Comparison of ENCODE assay signal across 9 mouse cellular contexts in genomic region chr13:44238308-44238707, GRCm38 (mm10).
DNase-seq lines count a peak whose midpoint lies in the region; ATAC-seq lines count a peak whose summit lies in the region.
"Had no signal": no experiment of that assay in that cellular context is flagged by ENCODE, and none has a peak within 500 bp of the region (broad histone marks: within the 10 kb centered on the region; RNA-seq: fewer than 3 reads in every experiment).

No protein-coding gene starts in this region.

- DNase-seq in adrenal gland, adult (ENCODE audit: inconsistent age in 2 of 2, low spot score in 1 of 2), result peak; percentile 25 to 76
- DNase-seq in adrenal gland, adult 8-10 months, result no peak
- no peak for DNase-seq in lung, adult 18-20 months
- DNase-seq in kidney, adult 8-10 months, result peak; percentile 17 to 22
- peak; percentile 71 for DNase-seq in right cerebral cortex, postnatal 14 days
- no peak for DNase-seq in yolk sac, embryonic 10.5 days (ENCODE audit: low spot score)

- no peak overlapping the region for H3K9ac ChIP-seq in lung, embryonic 16.5 days (ENCODE audit: low read length)
- H3K9ac ChIP-seq in embryonic facial prominence, embryonic 13.5 days, result no peak overlapping the region

- no peaks in the 10 kb centered on the region for H3K9me3 ChIP-seq in lung, embryonic 16.5 days (ENCODE audit: control insufficient read depth, low read length)
- no peaks in the 10 kb centered on the region for H3K9me3 ChIP-seq in embryonic facial prominence, embryonic 13.5 days
- H3K9me3 ChIP-seq: megakaryocyte, embryonic 14.5 days had no signal

- ATAC-seq in lung, embryonic 16.5 days (ENCODE audit: low read depth), result peak; percentile 65
- no peak for ATAC-seq in embryonic facial prominence, embryonic 13.5 days (ENCODE audit: insufficient number of reproducible peaks, insufficient read depth, low FRiP score, low TSS enrichment, low read depth)

- H3K27ac ChIP-seq in lung, embryonic 16.5 days (ENCODE audit: low read length), result no peak overlapping the region
- H3K27ac ChIP-seq in embryonic facial prominence, embryonic 13.5 days, result no peak overlapping the region

- 32% methylated on average over 11 of the region's 11 CpGs for WGBS in lung, embryonic 16.5 days
- 14% methylated on average over 11 of the region's 11 CpGs for WGBS in embryonic facial prominence, embryonic 13.5 days

- no peak overlapping the region; the same call in 1 of the 2 replicates for H3K4me2 ChIP-seq in lung, embryonic 16.5 days (ENCODE audit: low read depth, low read length)
- peak overlapping the region; percentile 30 for H3K4me2 ChIP-seq in embryonic facial prominence, embryonic 13.5 days

- no peaks in the 10 kb centered on the region for H3K27me3 ChIP-seq in lung, embryonic 16.5 days (ENCODE audit: control insufficient read depth, insufficient read depth, low read depth, low read length)
- 0 out of 2 replicates have a peak, but pooled peaks cover 8% of the 10 kb centered on the region for H3K27me3 ChIP-seq in embryonic facial prominence, embryonic 13.5 days
- H3K27me3 ChIP-seq: megakaryocyte, embryonic 14.5 days had no signal

- peaks cover 6% of the 10 kb centered on the region; the same call in 1 of the 2 replicates for H3K4me1 ChIP-seq in lung, embryonic 16.5 days (replicated peaks; ENCODE audit: control insufficient read depth, insufficient read depth, low read length)
- peaks cover 13% of the 10 kb centered on the region for H3K4me1 ChIP-seq in embryonic facial prominence, embryonic 13.5 days

- no peaks in the 10 kb centered on the region for H3K36me3 ChIP-seq in lung, embryonic 16.5 days (ENCODE audit: control insufficient read depth, insufficient read depth, low read length)
- no peaks in the 10 kb centered on the region for H3K36me3 ChIP-seq in embryonic facial prominence, embryonic 13.5 days

- no peak overlapping the region for H3K4me3 ChIP-seq in lung, embryonic 16.5 days (ENCODE audit: low read length)
- no peak overlapping the region for H3K4me3 ChIP-seq in embryonic facial prominence, embryonic 13.5 days

Comparison
In these comparisons a context has a peak if more than half of its experiments do, and no peak if none do; other contexts are left out.
1. DNase-seq: peak in adrenal gland, adult (2 of 2), kidney, adult 8-10 months (2 of 2) and right cerebral cortex, postnatal 14 days (single experiment); none in adrenal gland, adult 8-10 months (single experiment), lung, adult 18-20 months (0 of 2) and yolk sac, embryonic 10.5 days (single experiment).